Mouse (Mus musculus) intestine, embryonic 15.5 days (tissue): ENCODE results near the gene Arhgap10. TPM values are rescaled to one million over a fixed set of nuclear protein-coding genes. Genes with fewer than 3 reads are reported as not detected.

ENCODE experiments used
- ATAC-seq: fragments of 200-750 bp; cut with Nextera tagmentation; 2 replicates; pipeline ENCODE4 v1.8.0; 2017; ENCODE audit warnings: moderate TSS enrichment, moderate library complexity
- H3K27ac ChIP-seq: fragments of 300-500 bp; sonication (generic); 2 replicates; pipeline ENCODE4 v1.5.1; 2015; ENCODE audit warnings: mild to moderate bottlenecking, inconsistent platforms
- H3K27me3 ChIP-seq: fragments of 300-500 bp; sonication (generic); replicated peaks from 2 replicates; pipeline ENCODE4 v1.6.1; 2015; ENCODE audit warnings: inconsistent platforms
- H3K36me3 ChIP-seq: fragments of 300-500 bp; sonication (generic); 2 replicates; pipeline ENCODE4 v1.6.1; 2015; ENCODE audit warnings: inconsistent platforms
- H3K4me1 ChIP-seq: fragments of 300-500 bp; sonication (generic); replicated peaks from 2 replicates; pipeline ENCODE4 v1.6.1; 2015; ENCODE audit warnings: inconsistent platforms
- H3K4me2 ChIP-seq: fragments of 300-500 bp; sonication (generic); replicated peaks from 2 replicates; pipeline ENCODE4 v1.6.1; 2015; ENCODE audit warnings: mild to moderate bottlenecking, inconsistent platforms
- H3K4me3 ChIP-seq: fragments of 300-500 bp; sonication (generic); replicated peaks from 2 replicates; pipeline ENCODE4 v1.5.1; 2015; ENCODE audit warnings: inconsistent platforms
- H3K9ac ChIP-seq: fragments of 300-500 bp; sonication (generic); 2 replicates; pipeline ENCODE4 v1.6.1; 2015; ENCODE audit warnings: inconsistent platforms
- H3K9me3 ChIP-seq: fragments of 300-500 bp; sonication (generic); 2 replicates; pipeline ENCODE4 v1.6.1; 2016; ENCODE audit warnings: inconsistent platforms
- WGBS: fragments of 180-500 bp; shearing (Covaris S2); methylation state at CpG from one replicate; pipeline ENCODE4 v1.1.7; 2015; 5-methylcytosine and 5-hydroxymethylcytosine counted together
- polyA plus RNA-seq: library from polyadenylated mRNA; unstranded; fragments of >200 nt; fragmentation: Nextera tagmentation; extraction: Ambion mirVana; gene quantifications from 2 replicates; pipeline ENCODE4 v1.2.1, GENCODE M21; 2015

Arhgap10 gene
- polyA plus RNA-seq, 1 experiment from 2014 or later = 30.9 TPM

DNA sequence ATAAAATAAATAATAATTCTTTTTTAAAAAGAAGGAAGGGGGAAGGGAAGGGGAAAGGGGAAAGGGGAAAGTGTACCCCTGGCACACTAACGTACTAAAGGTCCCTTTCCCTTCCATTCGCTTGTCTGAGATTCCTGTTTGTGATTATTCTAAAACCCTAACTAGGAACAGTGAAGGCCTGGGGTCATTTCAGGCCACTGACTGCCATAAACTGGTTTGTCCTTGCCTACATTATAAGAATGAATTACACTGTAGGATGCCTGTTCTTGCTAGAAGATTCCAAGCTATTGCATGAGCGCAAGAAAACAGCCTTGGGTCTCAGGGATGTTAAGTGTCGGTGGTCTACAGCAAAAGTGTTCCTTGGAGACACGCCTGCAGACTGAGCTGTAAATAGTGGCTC is 263.3 kb downstream of the Arhgap10 start:
- ATAC-seq = no peak
- Histone ChIP-seq H3K9ac (no peak overlapping the region), H3K9me3 (no peaks in the 10 kb centered on the region), H3K4me3 (no peak overlapping the region), H3K4me1 (no peaks in the 10 kb centered on the region), H3K27ac (no peak overlapping the region), H3K4me2 (no peak overlapping the region), H3K36me3 (peaks cover 22% of the 10 kb centered on the region), H3K27me3 (no peaks in the 10 kb centered on the region)
- WGBS = 71% methylated on average over 5 of the region's 5 CpGs

DNA sequence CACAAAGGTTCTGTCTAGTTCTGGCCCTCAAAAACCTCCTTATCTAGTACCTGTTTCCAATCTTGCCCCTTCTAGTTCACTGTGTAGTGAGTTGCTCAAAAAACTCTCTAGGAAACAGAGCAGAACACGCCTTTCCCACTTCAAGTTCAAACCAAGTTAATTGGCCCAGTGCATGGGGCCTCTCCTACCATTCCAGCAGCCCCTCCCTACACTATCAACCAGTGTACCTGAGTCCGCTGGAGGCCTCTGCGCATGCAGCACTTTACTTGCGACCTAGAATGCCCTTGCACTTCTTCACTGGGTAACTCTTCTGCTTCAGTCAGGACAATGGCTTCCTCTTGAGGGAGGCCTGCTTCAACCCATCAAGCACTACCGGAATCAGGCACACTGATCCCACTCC is 266.6 kb downstream of the Arhgap10 start:
- no peak overlapping the region for H3K27ac ChIP-seq
- WGBS = 85% methylated on average over 5 of the region's 5 CpGs
- H3K4me1 ChIP-seq = no peaks in the 10 kb centered on the region
- no peak overlapping the region for H3K4me2 ChIP-seq
- no peak overlapping the region for H3K9ac ChIP-seq
- no peaks in the 10 kb centered on the region for H3K27me3 ChIP-seq
- peak; percentile 83 for ATAC-seq
- H3K9me3 ChIP-seq = no peaks in the 10 kb centered on the region
- H3K36me3 ChIP-seq = peaks cover 26% of the 10 kb centered on the region
- H3K4me3 ChIP-seq = no peak overlapping the region

DNA sequence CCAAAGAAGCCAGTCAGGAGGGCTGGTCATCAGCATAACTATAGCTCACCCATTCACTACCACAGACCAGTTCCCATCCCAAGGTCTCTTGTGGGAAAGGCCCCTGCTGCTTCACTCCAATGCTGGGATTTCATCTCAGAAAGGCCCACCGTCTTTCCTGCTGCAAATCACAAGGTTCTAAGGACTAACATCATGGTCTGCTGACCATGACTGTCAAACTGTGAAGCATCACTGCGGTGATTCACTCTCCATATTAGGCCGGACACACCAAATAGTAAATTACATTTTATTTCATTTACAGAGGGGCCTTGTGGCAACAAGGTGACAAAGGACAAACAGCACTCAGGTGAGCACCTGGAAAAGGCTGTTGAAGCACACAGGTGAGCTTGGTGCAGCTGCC is 267.7 kb downstream of the Arhgap10 start:
- Histone ChIP-seq H3K9me3 (no peaks in the 10 kb centered on the region), H3K4me3 (no peak overlapping the region), H3K36me3 (peaks cover 26% of the 10 kb centered on the region), H3K4me2 (no peak overlapping the region), H3K4me1 (no peaks in the 10 kb centered on the region), H3K27ac (no peak overlapping the region), H3K9ac (no peak overlapping the region), H3K27me3 (no peaks in the 10 kb centered on the region)
- 89% methylated on average over 3 of the region's 3 CpGs for WGBS
- no peak for ATAC-seq

DNA sequence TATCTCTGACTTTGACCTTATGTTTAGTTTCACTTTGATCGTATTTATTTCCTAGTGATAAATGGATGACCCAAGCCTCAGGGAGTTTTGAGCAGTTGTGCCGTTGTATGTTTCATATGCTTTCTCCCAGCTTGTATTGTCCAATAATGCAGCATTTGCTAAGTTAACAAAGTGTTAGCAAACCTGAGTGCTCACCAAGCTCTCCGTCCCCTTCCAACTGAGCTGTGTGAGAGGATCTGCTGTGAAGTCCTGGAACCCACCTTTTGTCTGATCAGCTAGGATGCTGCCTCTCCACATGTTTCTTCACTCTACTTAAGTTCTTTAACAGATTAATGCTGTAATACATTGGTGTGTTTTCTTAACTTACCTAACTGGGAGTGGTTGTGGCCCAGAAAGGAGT is 276.4 kb downstream of the Arhgap10 start:
- H3K9me3 ChIP-seq = no peaks in the 10 kb centered on the region
- no peaks in the 10 kb centered on the region for H3K4me1 ChIP-seq
- no peak overlapping the region for H3K4me2 ChIP-seq
- H3K36me3 ChIP-seq = no peaks in the 10 kb centered on the region
- no peak for ATAC-seq
- no peak overlapping the region for H3K27ac ChIP-seq
- H3K4me3 ChIP-seq = no peak overlapping the region
- 84% methylated on average over 3 of the region's 3 CpGs for WGBS
- H3K9ac ChIP-seq = no peak overlapping the region
- H3K27me3 ChIP-seq = no peaks in the 10 kb centered on the region

DNA sequence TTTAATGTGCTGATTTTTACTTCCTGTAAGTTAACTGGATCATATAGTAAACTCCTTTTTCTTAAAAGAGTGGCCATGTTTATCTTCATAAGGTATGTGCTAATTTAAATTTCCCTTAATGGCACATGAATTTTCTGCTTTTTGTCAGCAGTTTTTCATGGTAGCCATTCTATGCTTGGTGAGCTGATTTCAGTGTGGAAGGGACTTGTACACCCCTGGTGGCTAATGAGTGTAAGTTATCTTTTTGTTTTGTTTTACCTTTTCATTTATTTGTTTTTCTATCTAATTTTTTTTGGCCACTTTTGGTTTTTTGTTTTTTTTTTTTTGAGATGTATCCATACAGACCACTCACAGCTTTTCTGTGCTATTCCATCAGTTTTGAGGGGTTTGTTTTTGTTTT is 278.3 kb downstream of the Arhgap10 start:
- Histone ChIP-seq H3K4me3 (no peak overlapping the region), H3K27ac (no peak overlapping the region), H3K9ac (no peak overlapping the region), H3K9me3 (no peaks in the 10 kb centered on the region), H3K4me1 (no peaks in the 10 kb centered on the region), H3K4me2 (no peak overlapping the region), H3K27me3 (no peaks in the 10 kb centered on the region), H3K36me3 (no peaks in the 10 kb centered on the region)
- ATAC-seq = no peak

DNA sequence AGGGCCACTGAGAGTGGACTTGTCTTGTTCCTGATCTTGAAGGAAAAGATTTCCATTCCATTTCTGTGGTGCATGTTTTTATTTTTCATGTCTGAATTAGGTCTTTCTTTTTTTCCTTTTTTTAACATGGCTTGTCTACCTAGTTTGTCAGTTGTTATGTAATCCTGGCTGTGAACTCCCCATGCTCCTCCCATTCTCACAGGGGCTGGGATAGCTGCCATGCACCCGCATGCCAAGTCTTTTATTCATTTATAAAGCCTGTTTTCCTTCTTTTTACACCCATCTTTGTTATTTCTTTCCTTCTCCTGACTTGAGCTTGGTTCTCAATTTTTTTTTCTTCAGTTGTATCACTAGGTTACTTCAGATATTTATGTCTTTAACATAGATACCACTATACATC is 281.1 kb downstream of the Arhgap10 start:
- 69% methylated on average over 1 of the region's 1 CpGs for WGBS
- Histone ChIP-seq H3K4me1 (0 out of 2 replicates have a peak, but pooled peaks cover 3% of the 10 kb centered on the region), H3K9ac (no peak overlapping the region), H3K4me3 (no peak overlapping the region), H3K27ac (no peak overlapping the region), H3K36me3 (no peaks in the 10 kb centered on the region), H3K9me3 (no peaks in the 10 kb centered on the region), H3K4me2 (no peak overlapping the region), H3K27me3 (no peaks in the 10 kb centered on the region)
- ATAC-seq = no peak

DNA sequence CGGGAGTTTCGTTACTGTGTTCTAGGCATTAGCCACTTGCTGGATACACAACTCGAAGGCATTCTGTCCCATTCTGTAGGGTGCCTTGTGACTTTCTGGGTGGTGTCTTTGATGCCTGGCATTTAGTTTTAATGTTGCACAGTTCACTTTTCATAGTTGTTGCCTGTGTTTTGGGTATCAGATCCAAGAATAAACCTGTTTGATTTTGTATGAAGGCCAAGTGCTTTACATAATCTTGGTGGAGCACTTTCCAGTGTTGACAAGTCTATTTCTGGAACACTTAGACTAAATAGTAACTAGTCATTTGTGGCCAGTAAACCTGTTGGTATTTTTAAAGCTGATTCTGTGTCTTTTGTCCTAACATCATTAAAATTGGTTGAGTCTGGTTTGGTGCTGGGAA is 285.3 kb downstream of the Arhgap10 start:
- Histone ChIP-seq H3K4me1 (0 out of 2 replicates have a peak, but pooled peaks cover 3% of the 10 kb centered on the region), H3K4me3 (no peak overlapping the region), H3K4me2 (no peak overlapping the region), H3K27ac (no peak overlapping the region), H3K9ac (no peak overlapping the region), H3K9me3 (no peaks in the 10 kb centered on the region), H3K27me3 (no peaks in the 10 kb centered on the region), H3K36me3 (no peaks in the 10 kb centered on the region)
- ATAC-seq = no peak
- 94% methylated on average over 3 of the region's 3 CpGs for WGBS

DNA sequence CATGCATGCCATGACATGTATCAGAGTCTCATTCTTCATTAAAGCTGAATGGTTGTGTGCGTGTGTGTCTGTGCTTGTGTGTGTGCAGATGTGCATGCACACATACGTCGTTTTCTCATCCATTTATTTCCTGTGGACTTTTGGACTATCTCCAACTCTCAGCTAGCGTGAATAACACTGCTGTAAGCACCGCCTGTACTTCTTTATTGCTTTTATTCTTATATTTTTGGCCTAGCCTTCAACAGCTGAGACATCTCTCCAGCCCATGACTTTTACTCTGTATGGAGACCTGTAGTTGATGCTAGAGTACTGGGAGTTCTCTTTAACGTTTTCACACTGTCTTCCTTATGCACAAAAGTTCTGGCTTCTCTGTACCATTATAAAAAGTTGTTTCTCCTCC is 285.9 kb downstream of the Arhgap10 start:
- Histone ChIP-seq H3K4me2 (no peak overlapping the region), H3K9ac (no peak overlapping the region), H3K36me3 (no peaks in the 10 kb centered on the region), H3K4me1 (0 out of 2 replicates have a peak, but pooled peaks cover 3% of the 10 kb centered on the region), H3K9me3 (no peaks in the 10 kb centered on the region), H3K27me3 (no peaks in the 10 kb centered on the region), H3K4me3 (no peak overlapping the region), H3K27ac (no peak overlapping the region)
- WGBS = 42% methylated on average over 6 of the region's 6 CpGs
- 0 out of 2 replicates have a peak, but pooled peaks have one; percentile 25 for ATAC-seq

DNA sequence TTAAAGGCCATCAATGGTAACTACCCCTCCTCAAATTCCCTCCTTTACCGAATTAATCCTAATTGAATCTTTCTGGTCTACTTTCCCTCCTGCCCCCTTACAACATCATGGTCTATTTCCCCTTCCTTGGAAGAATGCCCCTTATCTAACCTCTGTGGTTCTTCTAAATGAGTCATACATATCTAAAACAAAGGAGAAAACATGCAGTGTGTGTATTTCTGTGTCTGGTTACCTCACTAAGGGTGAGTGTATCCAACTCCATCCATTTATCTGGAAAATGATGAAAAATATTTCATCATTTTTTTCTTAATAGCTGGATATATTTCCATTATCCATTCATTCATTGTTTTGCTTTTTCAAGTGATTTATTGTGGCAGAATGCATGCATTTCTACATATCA is 286.5 kb downstream of the Arhgap10 start:
- Histone ChIP-seq H3K4me3 (no peak overlapping the region), H3K9ac (no peak overlapping the region)
- WGBS = 79% methylated on average over 1 of the region's 1 CpGs

DNA sequence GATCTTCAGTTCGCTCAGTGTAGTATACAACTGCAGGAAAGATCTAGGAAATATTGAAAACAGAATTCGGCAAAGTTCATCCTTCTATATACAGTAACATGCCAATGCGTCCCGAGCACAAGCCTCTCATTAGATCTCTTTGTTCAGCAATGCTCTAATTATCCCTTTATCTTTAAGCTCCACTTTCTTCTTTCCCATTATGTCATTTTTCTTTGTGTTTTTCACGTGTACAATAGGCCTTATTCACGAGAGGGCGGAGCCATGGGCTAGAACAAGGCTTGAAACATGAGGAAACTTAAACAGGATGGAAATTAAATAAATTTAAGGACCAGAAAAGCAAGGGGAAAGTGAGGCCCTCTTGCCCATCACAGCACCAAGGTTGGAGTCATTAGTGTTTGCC is 289.1 kb downstream of the Arhgap10 start:
- H3K4me1 ChIP-seq = 0 out of 2 replicates have a peak, but pooled peaks cover 3% of the 10 kb centered on the region
- no peak overlapping the region for H3K27ac ChIP-seq
- H3K9me3 ChIP-seq = no peaks in the 10 kb centered on the region
- H3K27me3 ChIP-seq = no peaks in the 10 kb centered on the region
- no peak overlapping the region for H3K4me2 ChIP-seq
- H3K36me3 ChIP-seq = no peaks in the 10 kb centered on the region
- no peak overlapping the region for H3K9ac ChIP-seq
- 80% methylated on average over 7 of the region's 7 CpGs for WGBS
- no peak overlapping the region for H3K4me3 ChIP-seq
- no peak for ATAC-seq

More for the DNA sequence above, 286.5 kb downstream of the Arhgap10 start:
- Histone ChIP-seq H3K4me2 (no peak overlapping the region), H3K27ac (no peak overlapping the region), H3K9me3 (no peaks in the 10 kb centered on the region), H3K4me1 (0 out of 2 replicates have a peak, but pooled peaks cover 3% of the 10 kb centered on the region), H3K27me3 (no peaks in the 10 kb centered on the region), H3K36me3 (no peaks in the 10 kb centered on the region)
- ATAC-seq = no peak

DNA sequence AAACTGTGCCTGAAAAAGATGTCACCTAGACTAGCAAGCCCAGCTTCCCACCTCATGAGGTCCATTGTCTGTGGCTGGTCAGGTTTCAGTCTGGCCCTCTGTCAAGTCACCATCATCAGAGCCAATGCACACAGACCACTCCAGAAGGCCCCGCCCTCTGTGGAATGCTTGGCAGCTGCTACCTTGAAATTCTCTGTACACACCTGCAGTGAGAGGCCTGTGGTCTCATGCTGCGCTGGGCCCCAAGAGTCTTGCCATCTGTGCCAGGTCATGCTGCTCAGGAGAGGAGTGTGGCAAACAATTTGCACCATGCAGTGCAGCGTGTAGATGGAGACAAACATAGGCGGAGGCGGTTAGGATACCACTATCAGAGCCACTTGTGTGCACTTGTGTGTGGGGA is 290.0 kb downstream of the Arhgap10 start:
- no peak overlapping the region for H3K27ac ChIP-seq
- peak; percentile 45; the same call in 1 of the 2 replicates for ATAC-seq

DNA sequence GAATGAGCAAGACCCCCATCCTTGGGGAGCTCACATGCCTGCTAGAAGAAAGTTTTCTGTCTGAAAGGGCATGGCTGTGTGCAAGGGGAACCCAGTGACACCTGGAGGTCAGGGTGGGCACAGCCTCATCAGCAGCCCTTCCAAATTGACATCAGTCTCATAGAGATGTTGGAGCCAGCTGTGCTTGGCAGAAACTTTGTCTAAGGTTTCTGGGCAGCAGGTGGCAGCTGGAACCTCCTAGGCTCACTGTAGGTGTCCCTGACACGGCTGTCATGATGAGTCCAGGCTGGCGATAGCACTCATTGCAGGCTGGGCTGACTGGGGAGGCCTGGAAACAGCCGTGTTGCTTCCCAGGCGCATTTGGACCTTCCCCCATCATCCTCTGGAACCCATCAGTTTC is 294.6 kb downstream of the Arhgap10 start:
- WGBS = 75% methylated on average over 4 of the region's 4 CpGs
- H3K4me3 ChIP-seq = no peak overlapping the region
- H3K27me3 ChIP-seq = no peaks in the 10 kb centered on the region
- no peak overlapping the region for H3K4me2 ChIP-seq
- no peak overlapping the region for H3K27ac ChIP-seq
- no peaks in the 10 kb centered on the region for H3K9me3 ChIP-seq
- no peak for ATAC-seq
- H3K9ac ChIP-seq = no peak overlapping the region
- H3K36me3 ChIP-seq = no peaks in the 10 kb centered on the region
- no peaks in the 10 kb centered on the region for H3K4me1 ChIP-seq

More for the DNA sequence above, 290.0 kb downstream of the Arhgap10 start:
- Histone ChIP-seq H3K9ac (no peak overlapping the region), H3K9me3 (no peaks in the 10 kb centered on the region), H3K4me2 (no peak overlapping the region), H3K4me1 (0 out of 2 replicates have a peak, but pooled peaks cover 3% of the 10 kb centered on the region), H3K4me3 (no peak overlapping the region), H3K36me3 (no peaks in the 10 kb centered on the region), H3K27me3 (no peaks in the 10 kb centered on the region)
- WGBS = 88% methylated on average over 5 of the region's 5 CpGs

DNA sequence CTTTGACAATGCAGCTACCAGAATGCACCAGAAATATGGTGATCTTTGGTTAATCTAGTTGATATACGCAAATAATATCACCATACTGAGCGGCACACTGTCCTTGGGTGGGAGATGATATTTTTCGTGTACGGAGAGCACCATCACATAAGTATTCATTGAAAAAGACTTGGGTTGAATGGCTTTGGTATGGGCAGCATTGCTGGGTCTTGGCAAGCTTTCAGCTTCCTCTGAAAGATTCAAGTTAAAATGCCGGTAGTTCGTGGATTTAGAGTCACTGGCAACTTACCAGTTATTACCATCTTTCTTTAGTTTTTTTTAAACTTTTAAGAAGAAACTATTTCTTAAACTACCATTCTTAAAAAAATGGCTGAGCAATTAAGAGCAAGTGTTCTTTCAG is 302.6 kb downstream of the Arhgap10 start:
- Histone ChIP-seq H3K36me3 (no peaks in the 10 kb centered on the region), H3K4me3 (no peak overlapping the region), H3K4me1 (peaks cover 3% of the 10 kb centered on the region; the same call in 1 of the 2 replicates), H3K4me2 (no peak overlapping the region), H3K9ac (no peak overlapping the region), H3K27ac (no peak overlapping the region), H3K9me3 (no peaks in the 10 kb centered on the region), H3K27me3 (no peaks in the 10 kb centered on the region)
- 41% methylated on average over 6 of the region's 6 CpGs for WGBS
- ATAC-seq = no peak
